Mouse (Mus musculus) activated CD4-positive, CD25-positive, alpha-beta regulatory T cell, adult 4 months (primary cell): Measurements from ENCODE around the gene Sorcs2. TPM values are rescaled to one million over a fixed set of nuclear protein-coding genes. Genes with fewer than 3 reads are reported as not detected.

Experiments used
- ATAC-seq: one replicate; pipeline ENCODE4 v1.8.0; 2017
- polyA plus RNA-seq, 2 experiments: library from polyadenylated mRNA; unstranded; fragments of 100-300 nt; shearing (Covaris generic); gene quantifications; one replicate each; pipeline ENCODE4 v1.2.1; 2017

Gene Sorcs2
- polyA plus RNA-seq, 2 experiments from 2014 or later: 3.2 to 3.5 TPM

- no peak for ATAC-seq
Measured at GRCm38 (mm10) chr5:36168963-36169650, 228.8 kb downstream of the Sorcs2 start.

GRCm38 (mm10) chr5:36166346-36167013, 231.5 kb downstream of the Sorcs2 start:
- ATAC-seq: no peak

GRCm38 (mm10) chr5:36165424-36166302, 232.3 kb downstream of the Sorcs2 start:
- no peak for ATAC-seq

- ATAC-seq: no peak
Measured at GRCm38 (mm10) chr5:36154879-36155485, 243.0 kb downstream of the Sorcs2 start.

GRCm38 (mm10) chr5:36153261-36153660, 244.7 kb downstream of the Sorcs2 start:
- ATAC-seq: no peak

- ATAC-seq: no peak
Measured at GRCm38 (mm10) chr5:36151086-36151485, 246.9 kb downstream of the Sorcs2 start.

- ATAC-seq: no peak
Measured at GRCm38 (mm10) chr5:36149098-36149497, 248.8 kb downstream of the Sorcs2 start.

- no peak for ATAC-seq
Measured at GRCm38 (mm10) chr5:36146589-36146988, 251.3 kb downstream of the Sorcs2 start.

GRCm38 (mm10) chr5:36144560-36144959, 253.4 kb downstream of the Sorcs2 start:
- ATAC-seq: no peak

GRCm38 (mm10) chr5:36141676-36142255, 256.2 kb downstream of the Sorcs2 start:
- no peak for ATAC-seq

GRCm38 (mm10) chr5:36141112-36141511, 256.8 kb downstream of the Sorcs2 start:
- no peak for ATAC-seq

- ATAC-seq: no peak
Measured at GRCm38 (mm10) chr5:36139766-36140165, 258.2 kb downstream of the Sorcs2 start.

- no peak for ATAC-seq
Measured at GRCm38 (mm10) chr5:36135874-36136542, 261.9 kb downstream of the Sorcs2 start.

GRCm38 (mm10) chr5:36134302-36134701, 263.6 kb downstream of the Sorcs2 start:
- ATAC-seq: no peak

- no peak for ATAC-seq
Measured at GRCm38 (mm10) chr5:36133893-36134292, 264.0 kb downstream of the Sorcs2 start.

- ATAC-seq: no peak
Measured at GRCm38 (mm10) chr5:36130393-36131011, 267.4 kb downstream of the Sorcs2 start.

GRCm38 (mm10) chr5:36129661-36130060, 268.3 kb downstream of the Sorcs2 start:
- no peak for ATAC-seq

- no peak for ATAC-seq
Measured at GRCm38 (mm10) chr5:36128513-36128912, 269.4 kb downstream of the Sorcs2 start.

- ATAC-seq: no peak
Measured at GRCm38 (mm10) chr5:36124993-36125392, 272.9 kb downstream of the Sorcs2 start.

GRCm38 (mm10) chr5:36122987-36123386, 275.0 kb downstream of the Sorcs2 start:
- ATAC-seq: no peak

GRCm38 (mm10) chr5:36120931-36121341, 277.0 kb downstream of the Sorcs2 start:
- no peak for ATAC-seq
